Comparison of ENCODE assay signal across 8 mouse cellular contexts in the genomic region with DNA sequence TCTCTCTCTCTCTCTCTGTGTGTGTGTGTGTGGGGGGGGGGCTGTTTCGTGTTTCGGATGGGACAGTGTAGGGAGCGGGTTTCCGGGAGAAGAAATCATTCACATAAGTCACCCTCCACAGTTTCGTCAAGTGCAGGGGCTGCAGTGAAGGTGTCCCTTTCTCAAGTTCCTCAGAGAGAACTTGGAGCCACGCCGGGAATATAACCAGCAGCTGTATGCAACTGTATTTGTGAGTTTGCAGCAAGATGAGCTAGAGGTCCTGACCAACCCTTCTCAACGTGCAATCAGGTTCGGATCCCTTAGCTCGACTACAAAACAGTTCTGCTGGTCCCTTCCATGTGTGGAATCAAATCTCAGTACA. TPM values are rescaled to one million over a fixed set of nuclear protein-coding genes. Genes with fewer than 3 reads are reported as not detected.
DNase-seq lines count a peak whose midpoint lies in the region; ATAC-seq and TF ChIP-seq lines count a peak whose summit lies in the region.

No protein-coding gene starts in this region.

- no peaks in the 10 kb centered on the region for H3K9me3 ChIP-seq in ES-Bruce4 (replicated peaks; ENCODE audit: control insufficient read depth, insufficient read depth, low read length, poor library complexity, severe bottlenecking)
- H3K9me3 ChIP-seq in forebrain, postnatal 0 days (ENCODE audit: low read length) = no peaks in the 10 kb centered on the region
- H3K9me3 ChIP-seq in liver, embryonic 12.5 days (replicated peaks) = no peaks in the 10 kb centered on the region
- no peaks in the 10 kb centered on the region for H3K9me3 ChIP-seq in stomach, embryonic 16.5 days (replicated peaks; ENCODE audit: control insufficient read depth, low read length)

- no peaks in the 10 kb centered on the region for H3K4me1 ChIP-seq in ES-Bruce4 (ENCODE audit: control insufficient read depth, insufficient read depth, low read length)
- H3K4me1 ChIP-seq in forebrain, postnatal 0 days (ENCODE audit: insufficient read depth) = peaks cover 16% of the 10 kb centered on the region
- no peaks in the 10 kb centered on the region for H3K4me1 ChIP-seq in liver, embryonic 12.5 days
- peaks cover 7% of the 10 kb centered on the region for H3K4me1 ChIP-seq in stomach, embryonic 16.5 days (ENCODE audit: control insufficient read depth, insufficient read depth, low read length)

- TF ChIP-seq POLR2A in ES-Bruce4 (IDR thresholded peaks at IDR 0.05; ENCODE audit: insufficient read depth, low read length) = no peak

- no peak for TF ChIP-seq CTCF in ES-Bruce4 (IDR thresholded peaks at IDR 0.05; ENCODE audit: low read depth, low read length)
- TF ChIP-seq CTCF in forebrain, postnatal 0 days (IDR thresholded peaks at IDR 0.05; ENCODE audit: low read depth) = no peak

- H3K27me3 ChIP-seq in ES-Bruce4 (ENCODE audit: control insufficient read depth, insufficient read depth, low read length, poor library complexity, severe bottlenecking) = no peaks in the 10 kb centered on the region
- H3K27me3 ChIP-seq in forebrain, postnatal 0 days (ENCODE audit: insufficient read depth, low read length) = no peaks in the 10 kb centered on the region
- H3K27me3 ChIP-seq in liver, embryonic 12.5 days (replicated peaks) = no peaks in the 10 kb centered on the region
- H3K27me3 ChIP-seq in stomach, embryonic 16.5 days (ENCODE audit: control insufficient read depth, insufficient read depth, low read length) = no peaks in the 10 kb centered on the region

- no peak; the same call in none of the 2 replicates for ATAC-seq in forebrain, postnatal 0 days
- ATAC-seq in liver, embryonic 12.5 days = no peak
- peak; percentile 6; the same call in 1 of the 2 replicates for ATAC-seq in stomach, embryonic 16.5 days (ENCODE audit: insufficient read depth, low FRiP score)

- H3K9ac ChIP-seq in ES-Bruce4 (ENCODE audit: low read depth, poor library complexity, severe bottlenecking) = peak overlapping the region; percentile 8; the same call in 1 of the 2 replicates
- peak overlapping the region; percentile 64 for H3K9ac ChIP-seq in forebrain, postnatal 0 days
- H3K9ac ChIP-seq in liver, embryonic 12.5 days = 0 out of 2 replicates have a peak overlapping the region, but pooled peaks have one; percentile 7
- H3K9ac ChIP-seq in stomach, embryonic 16.5 days (ENCODE audit: low read length) = peak overlapping the region; percentile 73

- DNase-seq in gastrocnemius, adult 18-20 months (ENCODE audit: low spot score) = peak; percentile 4
- no peak for DNase-seq in gastrocnemius, postnatal 25 days
- DNase-seq in forebrain, postnatal 0 days = no peak
- no peak for DNase-seq in thymus, postnatal 14 days
- DNase-seq in left cerebral cortex, adult 18-20 months (ENCODE audit: low spot score in 2 of 2) = no peak

- H3K27ac ChIP-seq in ES-Bruce4 (ENCODE audit: insufficient read depth, low read length) = no peak overlapping the region
- peak overlapping the region; percentile 81 for H3K27ac ChIP-seq in forebrain, postnatal 0 days (ENCODE audit: low read depth, low read length)
- H3K27ac ChIP-seq in liver, embryonic 12.5 days = no peak overlapping the region
- peak overlapping the region; percentile 53; the same call in 1 of the 2 replicates for H3K27ac ChIP-seq in stomach, embryonic 16.5 days (ENCODE audit: low read length)

- no peaks in the 10 kb centered on the region for H3K36me3 ChIP-seq in ES-Bruce4 (ENCODE audit: control insufficient read depth, insufficient read depth, low read length, poor library complexity, severe bottlenecking)
- peaks cover 17% of the 10 kb centered on the region for H3K36me3 ChIP-seq in forebrain, postnatal 0 days (ENCODE audit: insufficient read depth)
- no peaks in the 10 kb centered on the region for H3K36me3 ChIP-seq in liver, embryonic 12.5 days
- H3K36me3 ChIP-seq in stomach, embryonic 16.5 days (ENCODE audit: control insufficient read depth, insufficient read depth, low read length) = no peaks in the 10 kb centered on the region

- peak overlapping the region; percentile 74 for H3K4me2 ChIP-seq in forebrain, postnatal 0 days (ENCODE audit: low read depth)
- H3K4me2 ChIP-seq in liver, embryonic 12.5 days = peak overlapping the region; percentile 54
- H3K4me2 ChIP-seq in stomach, embryonic 16.5 days (ENCODE audit: low read depth, low read length) = peak overlapping the region; percentile 66

- TF ChIP-seq EP300 in ES-Bruce4 (IDR thresholded peaks at IDR 0.05; ENCODE audit: insufficient read depth, low read depth, low read length) = no peak

- WGBS in forebrain, postnatal 0 days = 17% methylated on average over 10 of the region's 10 CpGs
- WGBS in liver, embryonic 12.5 days (ENCODE audit: insufficient replicate concordance) = 21% methylated on average over 10 of the region's 10 CpGs
- 7% methylated on average over 10 of the region's 10 CpGs for WGBS in stomach, embryonic 16.5 days

- peak overlapping the region; percentile 69 for H3K4me3 ChIP-seq in ES-Bruce4 (ENCODE audit: low read depth, low read length)
- H3K4me3 ChIP-seq in forebrain, postnatal 0 days (ENCODE audit: low read depth, low read length) = peak overlapping the region; percentile 52
- peak overlapping the region; percentile 41 for H3K4me3 ChIP-seq in liver, embryonic 12.5 days
- H3K4me3 ChIP-seq in stomach, embryonic 16.5 days (replicated peaks; ENCODE audit: low read length) = peak overlapping the region; percentile 52

RNA-seq across cellular contexts. Expression of gene Zfp454, which starts 0.5 kb away (rescaled TPM):
- 1 to 10 TPM; 2.1 to 2.2 TPM for total RNA-seq in gastrocnemius, adult 18-20 months (2021)
- total RNA-seq in gastrocnemius, postnatal 25 days (2021) = 1 to 10 TPM; 1.8 TPM
- polyA plus RNA-seq in ES-Bruce4 (2011; ENCODE audit: insufficient read depth, insufficient read length, low read depth, missing spikeins) = 2.1 and 2.3 TPM in 2 replicates
- 8.2 and 8.4 TPM in 2 replicates for total RNA-seq in forebrain, postnatal 0 days (2014; rRNA removed)
- polyA plus RNA-seq in forebrain, postnatal 0 days (2015; fragmentation: Nextera tagmentation; extraction: Ambion mirVana) = 7.7 and 8.7 TPM in 2 replicates
- 0.60 and 0.91 TPM in 2 replicates for polyA plus RNA-seq in liver, embryonic 12.5 days (2016; fragmentation: Nextera tagmentation; extraction: Ambion mirVana)
- polyA plus RNA-seq in stomach, embryonic 16.5 days (2015; fragmentation: Nextera tagmentation; extraction: Ambion mirVana) = 5.6 and 6.9 TPM in 2 replicates
- total RNA-seq in left cerebral cortex, adult 18-20 months (2021) = 1 to 10 TPM; 5.4 to 5.6 TPM

RNA-seq across cellular contexts. Expression of gene Zfp2, which starts 29.1 kb away (rescaled TPM):
- total RNA-seq in gastrocnemius, adult 18-20 months (2021) = 1 to 10 TPM; 5.0 to 5.2 TPM
- 1 to 10 TPM; 4.5 to 5.4 TPM for total RNA-seq in gastrocnemius, postnatal 25 days (2021)
- polyA plus RNA-seq in ES-Bruce4 (2011; ENCODE audit: insufficient read depth, insufficient read length, low read depth, missing spikeins) = 16.5 and 16.8 TPM in 2 replicates
- total RNA-seq in forebrain, postnatal 0 days (2014; rRNA removed) = 39.8 and 39.9 TPM in 2 replicates
- polyA plus RNA-seq in forebrain, postnatal 0 days (2015; fragmentation: Nextera tagmentation; extraction: Ambion mirVana) = 29.5 and 35.2 TPM in 2 replicates
- polyA plus RNA-seq in liver, embryonic 12.5 days (2016; fragmentation: Nextera tagmentation; extraction: Ambion mirVana) = 3.1 and 3.3 TPM in 2 replicates
- polyA plus RNA-seq in stomach, embryonic 16.5 days (2015; fragmentation: Nextera tagmentation; extraction: Ambion mirVana) = 11.6 and 11.8 TPM in 2 replicates
- 10 to 100 TPM; 23.8 to 25.8 TPM for total RNA-seq in left cerebral cortex, adult 18-20 months (2021)

RNA-seq across cellular contexts. Expression of gene Grm6, which starts 36.4 kb away (rescaled TPM):
- total RNA-seq in gastrocnemius, adult 18-20 months (2021) = not detected
- total RNA-seq in gastrocnemius, postnatal 25 days (2021) = not detected
- 0.25 TPM in 1 of 2 replicates, not detected in the other for polyA plus RNA-seq in ES-Bruce4 (2011; ENCODE audit: insufficient read depth, insufficient read length, low read depth, missing spikeins)
- total RNA-seq in forebrain, postnatal 0 days (2014; rRNA removed) = not detected in 2 replicates
- not detected in 2 replicates for polyA plus RNA-seq in forebrain, postnatal 0 days (2015; fragmentation: Nextera tagmentation; extraction: Ambion mirVana)
- polyA plus RNA-seq in liver, embryonic 12.5 days (2016; fragmentation: Nextera tagmentation; extraction: Ambion mirVana) = 0.06 TPM in 1 of 2 replicates, not detected in the other
- polyA plus RNA-seq in stomach, embryonic 16.5 days (2015; fragmentation: Nextera tagmentation; extraction: Ambion mirVana) = 0.14 and 0.19 TPM in 2 replicates
- total RNA-seq in left cerebral cortex, adult 18-20 months (2021) = not detected

RNA-seq across cellular contexts. Expression of gene Zfp354b, which starts 44.5 kb away (rescaled TPM):
- total RNA-seq in gastrocnemius, adult 18-20 months (2021) = 1 to 10 TPM; 1.9 to 2.4 TPM
- 1 to 10 TPM; 1.3 to 1.7 TPM for total RNA-seq in gastrocnemius, postnatal 25 days (2021)
- 0.52 and 1.0 TPM in 2 replicates for polyA plus RNA-seq in ES-Bruce4 (2011; ENCODE audit: insufficient read depth, insufficient read length, low read depth, missing spikeins)
- 4.6 and 5.0 TPM in 2 replicates for total RNA-seq in forebrain, postnatal 0 days (2014; rRNA removed)
- 2.1 and 2.3 TPM in 2 replicates for polyA plus RNA-seq in forebrain, postnatal 0 days (2015; fragmentation: Nextera tagmentation; extraction: Ambion mirVana)
- 0.29 and 0.39 TPM in 2 replicates for polyA plus RNA-seq in liver, embryonic 12.5 days (2016; fragmentation: Nextera tagmentation; extraction: Ambion mirVana)
- polyA plus RNA-seq in stomach, embryonic 16.5 days (2015; fragmentation: Nextera tagmentation; extraction: Ambion mirVana) = 1.5 and 1.8 TPM in 2 replicates
- total RNA-seq in left cerebral cortex, adult 18-20 months (2021) = 1 to 10 TPM; 6.1 to 8.8 TPM

RNA-seq across cellular contexts. Expression of gene Zfp879, which starts 45.6 kb away (rescaled TPM):
- total RNA-seq in gastrocnemius, adult 18-20 months (2021) = 1 to 10 TPM; 2.0 to 2.4 TPM
- total RNA-seq in gastrocnemius, postnatal 25 days (2021) = 1 to 10 TPM; 1.6 to 1.8 TPM
- 0.45 and 0.50 TPM in 2 replicates for polyA plus RNA-seq in ES-Bruce4 (2011; ENCODE audit: insufficient read depth, insufficient read length, low read depth, missing spikeins)
- total RNA-seq in forebrain, postnatal 0 days (2014; rRNA removed) = 3.5 and 5.9 TPM in 2 replicates
- polyA plus RNA-seq in forebrain, postnatal 0 days (2015; fragmentation: Nextera tagmentation; extraction: Ambion mirVana) = 1.1 and 1.6 TPM in 2 replicates
- 0.07 and 0.17 TPM in 2 replicates for polyA plus RNA-seq in liver, embryonic 12.5 days (2016; fragmentation: Nextera tagmentation; extraction: Ambion mirVana)
- polyA plus RNA-seq in stomach, embryonic 16.5 days (2015; fragmentation: Nextera tagmentation; extraction: Ambion mirVana) = 0.57 and 0.62 TPM in 2 replicates
- total RNA-seq in left cerebral cortex, adult 18-20 months (2021) = 1 to 10 TPM; 2.5 to 3.1 TPM

Comparison
In these comparisons a context has a peak if more than half of its experiments do, and no peak if none do; other contexts are left out.
1. H3K27ac ChIP-seq: peak in forebrain, postnatal 0 days (single experiment) and stomach, embryonic 16.5 days (single experiment); none in ES-Bruce4 (single experiment) and liver, embryonic 12.5 days (single experiment).
2. H3K9ac ChIP-seq: peak in every context shown above with its lines; median percentile 73 in stomach, embryonic 16.5 days; 64 in forebrain, postnatal 0 days; 8 in ES-Bruce4; 7 in liver, embryonic 12.5 days.
3. Peak in every context shown above with its lines, with median percentiles within 50 percentile points of each other: H3K4me3 ChIP-seq and H3K4me2 ChIP-seq.